Mouse (Mus musculus) forebrain, embryonic 13.5 days (tissue): ENCODE measurements around the gene Prmt1. TPM values are rescaled to one million over a fixed set of nuclear protein-coding genes. Genes with fewer than 3 reads are reported as not detected.

ENCODE experiments used
- ATAC-seq: fragments of 200-750 bp; cut with Nextera tagmentation; 2 replicates; pipeline ENCODE4 v1.8.0; 2017
- H3K27ac ChIP-seq: fragments of 300-500 bp; sonication (generic); 2 replicates; pipeline ENCODE4 v1.5.1; 2015; ENCODE audit warnings: inconsistent platforms, mild to moderate bottlenecking, moderate library complexity
- H3K27me3 ChIP-seq: fragments of 300-500 bp; sonication (generic); 2 replicates; pipeline ENCODE4 v1.6.1; 2015; ENCODE audit warnings: mild to moderate bottlenecking, inconsistent platforms
- H3K36me3 ChIP-seq: fragments of 300-500 bp; sonication (generic); 2 replicates; pipeline ENCODE4 v1.6.1; 2015; ENCODE audit warnings: mild to moderate bottlenecking, inconsistent platforms; ENCODE audit not compliant: poor library complexity, severe bottlenecking
- H3K4me1 ChIP-seq: fragments of 300-500 bp; sonication (generic); 2 replicates; pipeline ENCODE4 v1.6.1; 2015; ENCODE audit warnings: inconsistent platforms
- H3K4me2 ChIP-seq: fragments of 300-500 bp; sonication (generic); 2 replicates; pipeline ENCODE4 v1.6.1; 2015; ENCODE audit warnings: inconsistent platforms, mild to moderate bottlenecking, moderate library complexity
- H3K4me3 ChIP-seq: fragments of 300-500 bp; sonication (generic); 2 replicates; pipeline ENCODE4 v1.5.1; 2015; ENCODE audit warnings: mild to moderate bottlenecking, inconsistent platforms
- H3K9ac ChIP-seq: fragments of 300-500 bp; sonication (generic); 2 replicates; pipeline ENCODE4 v1.6.1; 2015; ENCODE audit warnings: mild to moderate bottlenecking, inconsistent platforms
- H3K9me3 ChIP-seq: fragments of 300-500 bp; sonication (generic); replicated peaks from 2 replicates; pipeline ENCODE4 v1.6.1; 2016; ENCODE audit warnings: inconsistent platforms
- WGBS: fragments of 180-500 bp; shearing (Covaris S2); methylation state at CpG from one replicate; pipeline ENCODE4 v1.1.7; 2015; 5-methylcytosine and 5-hydroxymethylcytosine counted together
- polyA plus RNA-seq: library from polyadenylated mRNA; unstranded; fragments of >200 nt; fragmentation: Nextera tagmentation; extraction: Ambion mirVana; gene quantifications from 2 replicates; pipeline ENCODE4 v1.2.1, GENCODE M21; 2015

Gene Prmt1
- polyA plus RNA-seq, 1 experiment from 2014 or later, result 815 TPM

GRCm38 (mm10) chr7:44986879-44987718 is 731 bp upstream of the Prmt1 start:
- peaks cover 28% of the 10 kb centered on the region for H3K36me3 ChIP-seq
- WGBS, result under 1% methylated on average over 29 of the region's 29 CpGs
- peak overlapping the region; percentile 90 for H3K27ac ChIP-seq
- peaks cover 42% of the 10 kb centered on the region for H3K4me1 ChIP-seq
- no peaks in the 10 kb centered on the region for H3K9me3 ChIP-seq
- H3K9ac ChIP-seq, result peak overlapping the region; percentile 80
- no peaks in the 10 kb centered on the region for H3K27me3 ChIP-seq
- H3K4me2 ChIP-seq, result peak overlapping the region; percentile 71
- peak overlapping the region; percentile 96 for H3K4me3 ChIP-seq
- no peak; the same call in 1 of the 2 replicates for ATAC-seq

- Histone ChIP-seq H3K9me3 (no peaks in the 10 kb centered on the region), H3K4me1 (peaks cover 42% of the 10 kb centered on the region), H3K9ac (peak overlapping the region; percentile 98), H3K4me3 (peak overlapping the region; percentile 96), H3K36me3 (peaks cover 31% of the 10 kb centered on the region), H3K27me3 (no peaks in the 10 kb centered on the region), H3K27ac (peak overlapping the region; percentile 93), H3K4me2 (peak overlapping the region; percentile 73)
- no peak for ATAC-seq
- 0% methylated on average over 32 of the region's 45 CpGs for WGBS
These were observed 675 bp downstream of the Prmt1 start for GRCm38 (mm10) chr7:44985595-44986191.

GRCm38 (mm10) chr7:44984833-44985164 is 1.6 kb downstream of the Prmt1 start:
- H3K27ac ChIP-seq, result peak overlapping the region; percentile 93; the same call in 1 of the 2 replicates
- ATAC-seq, result no peak
- WGBS, result 49% methylated on average over 3 of the region's 3 CpGs
- peak overlapping the region; percentile 98 for H3K9ac ChIP-seq
- peaks cover 34% of the 10 kb centered on the region for H3K36me3 ChIP-seq
- peak overlapping the region; percentile 73 for H3K4me2 ChIP-seq
- peak overlapping the region; percentile 96 for H3K4me3 ChIP-seq
- H3K27me3 ChIP-seq, result no peaks in the 10 kb centered on the region
- no peaks in the 10 kb centered on the region for H3K9me3 ChIP-seq
- H3K4me1 ChIP-seq, result peaks cover 42% of the 10 kb centered on the region

GRCm38 (mm10) chr7:44983944-44984832 is 2.2 kb downstream of the Prmt1 start:
- H3K27me3 ChIP-seq, result no peaks in the 10 kb centered on the region
- H3K9me3 ChIP-seq, result no peaks in the 10 kb centered on the region
- WGBS, result 71% methylated on average over 7 of the region's 7 CpGs
- peaks cover 39% of the 10 kb centered on the region for H3K36me3 ChIP-seq
- peak overlapping the region; percentile 34 for H3K9ac ChIP-seq
- H3K4me1 ChIP-seq, result peaks cover 38% of the 10 kb centered on the region
- peak overlapping the region; percentile 93 for H3K27ac ChIP-seq
- ATAC-seq, result no peak
- H3K4me2 ChIP-seq, result peak overlapping the region; percentile 73
- H3K4me3 ChIP-seq, result peak overlapping the region; percentile 96

- H3K4me3 ChIP-seq, result 0 out of 2 replicates have a peak overlapping the region, but pooled peaks have one; percentile 1
- H3K4me1 ChIP-seq, result peaks cover 30% of the 10 kb centered on the region
- peak overlapping the region; percentile 73; the same call in 1 of the 2 replicates for H3K4me2 ChIP-seq
- H3K36me3 ChIP-seq, result peaks cover 48% of the 10 kb centered on the region
- ATAC-seq, result no peak
- H3K27me3 ChIP-seq, result no peaks in the 10 kb centered on the region
- 0 out of 2 replicates have a peak overlapping the region, but pooled peaks have one; percentile 25 for H3K27ac ChIP-seq
- 28% methylated on average over 6 of the region's 6 CpGs for WGBS
- no peak overlapping the region for H3K9ac ChIP-seq
- H3K9me3 ChIP-seq, result no peaks in the 10 kb centered on the region
These were observed 3.3 kb downstream of the Prmt1 start for GRCm38 (mm10) chr7:44983085-44983484.

- Histone ChIP-seq H3K27me3 (no peaks in the 10 kb centered on the region), H3K27ac (no peak overlapping the region), H3K4me1 (peaks cover 25% of the 10 kb centered on the region), H3K4me3 (no peak overlapping the region), H3K36me3 (peaks cover 63% of the 10 kb centered on the region), H3K9ac (no peak overlapping the region), H3K9me3 (no peaks in the 10 kb centered on the region), H3K4me2 (no peak overlapping the region)
- no peak for ATAC-seq
- 93% methylated on average over 8 of the region's 8 CpGs for WGBS
These were observed 4.8 kb downstream of the Prmt1 start for GRCm38 (mm10) chr7:44981539-44981938.

- no peaks in the 10 kb centered on the region for H3K9me3 ChIP-seq
- H3K4me2 ChIP-seq, result no peak overlapping the region
- peaks cover 71% of the 10 kb centered on the region for H3K36me3 ChIP-seq
- H3K9ac ChIP-seq, result no peak overlapping the region
- no peak for ATAC-seq
- peaks cover 17% of the 10 kb centered on the region for H3K4me1 ChIP-seq
- H3K4me3 ChIP-seq, result no peak overlapping the region
- 97% methylated on average over 3 of the region's 3 CpGs for WGBS
- no peak overlapping the region for H3K27ac ChIP-seq
- no peaks in the 10 kb centered on the region for H3K27me3 ChIP-seq
These were observed 8.1 kb downstream of the Prmt1 start for GRCm38 (mm10) chr7:44978300-44978699.

GRCm38 (mm10) chr7:44975117-44975419 is 11.3 kb downstream of the Prmt1 start:
- ATAC-seq, result no peak
- Histone ChIP-seq H3K4me3 (peak overlapping the region; percentile 51; the same call in 1 of the 2 replicates), H3K4me1 (peaks cover 34% of the 10 kb centered on the region), H3K4me2 (peak overlapping the region; percentile 84), H3K27ac (peak overlapping the region; percentile 91), H3K9me3 (no peaks in the 10 kb centered on the region), H3K36me3 (peaks cover 48% of the 10 kb centered on the region), H3K27me3 (no peaks in the 10 kb centered on the region), H3K9ac (peak overlapping the region; percentile 71; the same call in 1 of the 2 replicates)
- WGBS, result 18% methylated on average over 6 of the region's 6 CpGs

- Histone ChIP-seq H3K9ac (peak within 1 kb of the TSS; percentile 71), H3K27me3 (no peaks in the 10 kb centered on the region), H3K36me3 (peaks cover 43% of the 10 kb centered on the region), H3K4me1 (peaks cover 34% of the 10 kb centered on the region), H3K27ac (peak within 1 kb of the TSS; percentile 91), H3K4me3 (peak within 1 kb of the TSS; percentile 51), H3K9me3 (no peaks in the 10 kb centered on the region), H3K4me2 (peak within 1 kb of the TSS; percentile 84)
- peak; percentile 59 for ATAC-seq
- under 1% methylated on average over 22 of the region's 22 CpGs for WGBS
These were observed 11.8 kb downstream of the Prmt1 start, which contains the start of gene Cpt1c for GRCm38 (mm10) chr7:44974383-44975116. Cpt1c (minus strand) TSS chr7:44974851.

GRCm38 (mm10) chr7:44973415-44974130 is 12.8 kb downstream of the Prmt1 start:
- Histone ChIP-seq H3K4me2 (peak overlapping the region; percentile 84), H3K9ac (peak overlapping the region; percentile 71), H3K36me3 (peaks cover 33% of the 10 kb centered on the region), H3K27me3 (no peaks in the 10 kb centered on the region), H3K4me1 (peaks cover 34% of the 10 kb centered on the region), H3K4me3 (peak overlapping the region; percentile 51), H3K9me3 (no peaks in the 10 kb centered on the region), H3K27ac (peak overlapping the region; percentile 91)
- WGBS, result 31% methylated on average over 14 of the region's 14 CpGs
- no peak for ATAC-seq

GRCm38 (mm10) chr7:44971142-44971541 is 15.2 kb downstream of the Prmt1 start:
- Histone ChIP-seq H3K4me2 (peak overlapping the region; percentile 71), H3K9me3 (no peaks in the 10 kb centered on the region), H3K4me3 (peak overlapping the region; percentile 50), H3K4me1 (peaks cover 34% of the 10 kb centered on the region), H3K9ac (peak overlapping the region; percentile 45), H3K27ac (peak overlapping the region; percentile 73), H3K27me3 (no peaks in the 10 kb centered on the region), H3K36me3 (peaks cover 29% of the 10 kb centered on the region)
- ATAC-seq, result no peak
- 69% methylated on average over 7 of the region's 7 CpGs for WGBS
